Mouse (Mus musculus) frontal cortex, postnatal 25 days (tissue): ENCODE data around the gene Ap5s1.
"Not testable (repeated sequence)": the region's sequence is repeated elsewhere in the genome, so short reads cannot be mapped to it uniquely, and the experiment has no call there.

Source experiments
- DNase-seq, 2 experiments: peaks; one replicate each; pipeline ENCODE4 v3.0.0; 2022; ENCODE audit warnings: low spot score in 2 of 2

The Ap5s1 gene

DNA sequence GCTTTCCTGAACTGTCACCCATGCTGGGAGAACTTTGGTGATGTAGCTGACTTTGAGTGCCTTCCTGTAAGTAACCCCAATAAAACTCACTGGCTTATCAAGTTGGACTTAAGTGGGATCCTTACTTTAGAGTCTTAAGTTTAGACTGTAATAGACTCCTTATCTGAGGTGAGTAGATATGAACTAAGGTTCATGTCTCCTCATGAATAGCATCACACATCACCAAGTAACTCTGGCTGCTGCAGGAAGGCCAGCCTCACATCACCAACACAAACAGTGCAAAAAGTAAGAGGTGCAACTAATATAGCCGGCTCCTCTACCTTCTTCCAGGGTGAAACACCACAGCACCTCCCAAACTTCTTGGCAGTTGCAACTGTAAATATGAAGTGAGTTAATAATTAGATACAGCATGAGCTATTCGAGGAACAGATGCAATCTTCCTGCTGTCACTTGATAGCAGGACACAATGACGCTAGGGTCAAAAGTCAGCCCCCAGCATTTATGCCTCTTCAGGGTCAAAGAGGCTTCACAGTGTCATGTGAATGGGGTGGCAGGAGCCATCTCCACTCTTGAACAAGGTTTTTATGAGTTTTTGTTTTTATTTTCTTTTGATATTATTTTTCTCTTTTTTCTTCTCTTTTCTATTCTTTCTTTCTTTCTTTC, 15.1 kb downstream of the Ap5s1 start:
- no peak for DNase-seq

DNA sequence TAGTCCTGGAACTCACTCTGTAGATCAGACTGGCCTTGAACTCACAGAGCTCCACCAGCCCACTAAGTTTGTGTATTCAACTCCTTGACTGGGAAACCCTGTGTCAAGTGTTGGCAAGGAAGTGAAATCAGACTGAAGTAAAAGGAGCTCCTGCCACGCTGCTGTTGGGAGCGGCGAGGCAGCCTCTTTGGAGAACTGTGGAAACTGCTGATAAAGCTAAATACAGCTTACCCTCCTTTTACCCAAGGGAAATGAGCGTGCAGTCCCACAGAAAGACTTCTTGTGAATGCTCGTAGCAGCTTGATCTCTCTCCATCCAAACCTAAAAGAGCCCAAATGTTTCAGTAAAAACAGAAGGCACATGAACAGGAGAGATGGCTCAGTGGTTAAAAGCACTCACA, 15.7 kb downstream of the Ap5s1 start:
- DNase-seq = no peak

DNA sequence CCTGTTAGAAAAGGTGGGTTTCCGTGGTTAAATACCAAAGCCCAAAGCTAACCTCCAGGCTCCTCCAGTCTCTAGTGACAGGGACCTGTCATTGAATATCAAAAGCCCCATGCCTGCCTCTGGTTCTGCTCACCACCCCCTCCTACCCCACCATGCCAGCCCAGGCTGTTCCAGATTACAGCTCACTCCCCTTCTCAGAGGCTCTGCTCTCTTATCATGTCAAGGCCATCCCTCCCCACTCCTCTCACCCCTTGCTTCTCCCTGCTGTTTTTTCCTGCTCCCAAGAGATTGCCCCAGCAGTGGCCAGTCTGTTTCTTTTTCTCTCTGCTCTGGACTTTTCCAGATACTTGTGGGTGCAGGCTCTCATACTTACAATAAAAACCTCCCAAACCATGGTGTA, 16.7 kb downstream of the Ap5s1 start:
- DNase-seq = no peak

DNA sequence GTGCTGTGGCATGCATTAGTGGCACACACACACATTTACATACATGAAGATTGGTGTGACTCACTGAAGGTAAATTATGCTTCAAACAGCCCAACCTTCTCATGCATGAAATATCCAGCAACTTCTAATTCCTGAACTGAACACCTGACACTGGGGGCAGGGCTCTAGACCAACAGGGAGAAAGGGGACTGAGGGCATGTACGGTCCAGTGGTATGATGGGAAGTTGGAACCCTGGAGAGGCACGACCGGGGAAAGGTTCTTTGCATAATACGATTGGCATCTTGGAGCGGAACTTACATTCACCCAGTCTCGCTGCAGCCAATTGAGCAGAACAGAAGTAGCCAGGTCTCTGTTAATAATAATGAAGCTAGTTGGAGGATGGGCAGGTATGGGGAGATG, 18.3 kb downstream of the Ap5s1 start:
- DNase-seq = no peak

DNA sequence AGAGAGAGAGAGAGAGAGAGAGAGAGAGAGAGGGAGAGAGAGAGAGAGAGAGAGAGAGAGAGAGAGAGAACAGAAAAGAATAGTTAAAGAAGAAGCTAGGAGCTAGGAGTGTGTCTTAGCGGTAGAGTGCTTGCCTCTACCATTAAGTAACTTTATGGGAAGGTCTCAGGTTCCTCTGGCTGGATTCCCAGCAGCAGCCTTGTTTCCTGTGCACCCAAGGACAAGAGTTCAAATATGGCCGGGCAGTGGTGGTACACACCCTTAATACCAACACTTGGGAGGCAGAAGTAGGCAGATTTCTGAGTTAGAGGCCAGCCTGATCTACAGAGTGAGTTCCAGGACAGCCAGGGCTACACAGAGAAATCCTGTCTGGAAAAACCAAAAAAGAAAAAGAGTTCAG, 19.8 kb downstream of the Ap5s1 start:
- DNase-seq = not testable (repeated sequence)

DNA sequence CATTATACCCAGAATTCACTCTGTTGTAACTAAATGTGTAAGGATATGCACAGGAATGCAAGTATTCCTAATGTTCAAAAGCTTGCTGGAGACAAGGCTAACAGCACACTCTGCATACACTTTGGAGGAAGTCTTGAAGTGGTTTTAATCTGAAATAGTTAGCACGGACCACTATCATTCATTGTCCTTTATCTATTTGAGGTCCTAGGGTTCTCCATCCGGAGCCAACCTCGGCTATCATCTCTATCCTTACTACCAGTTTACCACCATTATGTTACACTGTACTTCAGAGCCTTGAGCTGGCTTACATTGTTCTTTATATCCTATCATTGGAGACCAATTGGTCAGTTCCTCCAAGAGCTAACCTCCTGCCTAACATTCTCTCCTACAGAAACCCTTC, 20.4 kb downstream of the Ap5s1 start:
- DNase-seq = no peak

DNA sequence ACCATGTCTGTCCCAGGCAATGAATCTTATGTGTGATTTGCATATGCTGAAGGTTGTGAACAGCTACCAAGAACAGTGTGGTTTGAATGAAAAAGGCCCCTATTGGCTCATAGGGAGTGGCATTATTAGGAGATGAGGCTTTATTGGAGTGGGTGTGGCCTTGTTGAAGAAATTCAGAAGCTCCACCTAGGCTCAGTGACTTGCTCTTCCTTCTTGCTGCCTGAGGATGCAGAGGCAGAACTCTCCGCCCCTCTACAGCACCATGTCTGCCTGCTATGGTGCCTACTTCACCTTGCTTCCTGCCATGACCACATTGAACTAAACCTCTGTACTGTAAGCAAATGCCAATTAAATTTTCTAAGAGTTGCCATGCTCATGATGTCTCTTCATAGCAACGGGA, 25.7 kb downstream of the Ap5s1 start:
- DNase-seq = no peak

DNA sequence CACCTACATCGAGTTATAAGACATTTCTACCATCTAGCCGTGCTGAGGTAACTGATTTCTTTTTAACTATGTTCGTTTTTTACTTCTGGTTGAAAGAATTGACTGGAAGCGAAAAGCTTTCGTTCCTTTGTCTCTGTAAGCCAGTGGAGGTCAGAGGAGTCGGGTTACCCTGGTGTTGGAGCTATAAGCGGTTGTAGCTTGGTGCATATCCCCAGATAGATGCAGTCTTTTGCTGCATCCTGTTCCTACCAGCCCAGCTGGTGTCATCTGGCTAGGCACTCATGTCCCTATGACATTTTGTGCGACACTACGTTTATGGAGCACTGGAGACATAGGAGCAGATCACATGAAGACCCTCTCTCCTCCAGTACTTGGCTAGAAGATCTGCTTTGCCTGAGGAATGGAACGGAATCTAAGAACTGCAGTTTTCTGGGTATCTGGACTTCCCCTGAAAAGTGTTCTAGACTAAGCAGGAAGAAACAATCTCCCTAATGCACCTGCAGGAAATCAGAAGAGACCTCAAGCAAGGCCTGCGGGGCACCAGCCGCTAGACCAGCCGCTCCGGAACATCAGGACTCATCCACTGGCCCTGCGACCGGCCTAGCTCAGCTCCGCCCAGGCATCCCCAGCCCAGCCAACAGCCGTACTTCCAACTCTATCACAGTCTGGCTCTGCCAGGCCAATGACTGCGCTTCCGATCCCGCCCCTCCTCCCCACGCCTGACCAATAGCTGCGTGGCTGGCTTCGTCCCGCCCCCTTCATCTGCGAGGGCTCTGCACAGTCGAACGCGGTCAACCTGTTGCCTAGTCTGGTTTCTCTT, 26.6 kb downstream of the Ap5s1 start, which contains the start of gene Mavs:
TSS of gene Mavs (plus strand) at position 757 of the 820 bp plus-strand sequence.
- peak; percentile 74 to 82 for DNase-seq

DNA sequence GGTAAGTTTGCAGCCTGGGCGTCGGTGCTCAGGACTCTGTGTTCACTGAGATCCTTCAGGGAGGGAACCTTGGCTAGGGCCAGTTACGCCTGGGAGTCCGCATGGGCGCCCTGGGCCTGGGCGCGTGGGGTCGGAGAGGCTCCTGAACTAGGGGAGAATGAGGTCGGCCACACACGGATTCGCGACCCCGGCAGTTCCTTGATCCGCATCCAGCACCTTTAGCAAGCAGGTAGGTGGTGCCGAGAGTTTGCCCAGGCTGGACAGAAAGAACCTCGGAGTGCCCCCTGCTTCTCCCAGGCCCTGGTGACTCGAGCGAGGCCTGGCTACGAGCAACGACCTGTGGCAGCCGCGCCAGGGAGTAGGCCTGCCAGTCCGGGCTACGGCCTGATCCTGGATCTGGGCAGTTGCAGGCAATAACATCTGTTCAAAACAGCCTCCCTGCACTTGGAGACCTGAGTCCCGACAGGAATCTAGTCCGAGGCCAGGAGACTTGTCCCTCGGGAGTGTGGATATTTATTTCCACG, 27.3 kb downstream of the Ap5s1 start:
- DNase-seq = no peak

DNA sequence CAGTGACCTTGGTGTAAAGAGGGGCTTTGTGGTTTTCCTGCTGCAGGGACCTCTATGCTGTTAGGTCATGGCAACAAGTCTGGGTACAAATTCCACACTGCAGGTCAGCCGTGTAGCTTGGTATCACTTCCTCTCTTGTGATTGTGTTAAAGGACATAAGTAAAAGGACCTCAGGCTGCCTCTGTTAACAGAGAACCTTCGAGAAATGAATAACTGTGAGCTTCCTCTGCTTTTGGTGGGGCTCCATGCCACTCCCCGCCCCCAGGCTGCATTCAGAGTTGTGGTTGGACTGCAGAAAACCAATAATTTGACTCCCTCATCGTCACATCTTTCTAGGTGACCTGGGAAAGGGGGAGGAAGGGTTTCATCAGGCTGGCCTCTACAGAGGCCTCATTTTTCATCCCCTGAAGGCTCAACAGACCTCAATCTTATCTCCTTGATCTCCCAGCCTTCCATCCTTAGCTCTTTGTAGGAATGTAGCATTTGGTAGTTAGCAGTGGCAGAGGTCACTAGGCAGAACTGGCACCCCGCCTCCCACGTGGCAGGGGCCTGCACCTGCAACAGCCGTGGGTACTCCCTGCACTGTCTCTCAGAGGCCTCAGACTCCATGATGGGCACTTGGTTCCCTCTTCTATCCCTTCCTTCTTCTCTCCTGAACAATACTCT, 28.2 kb downstream of the Ap5s1 start:
- DNase-seq = no peak

DNA sequence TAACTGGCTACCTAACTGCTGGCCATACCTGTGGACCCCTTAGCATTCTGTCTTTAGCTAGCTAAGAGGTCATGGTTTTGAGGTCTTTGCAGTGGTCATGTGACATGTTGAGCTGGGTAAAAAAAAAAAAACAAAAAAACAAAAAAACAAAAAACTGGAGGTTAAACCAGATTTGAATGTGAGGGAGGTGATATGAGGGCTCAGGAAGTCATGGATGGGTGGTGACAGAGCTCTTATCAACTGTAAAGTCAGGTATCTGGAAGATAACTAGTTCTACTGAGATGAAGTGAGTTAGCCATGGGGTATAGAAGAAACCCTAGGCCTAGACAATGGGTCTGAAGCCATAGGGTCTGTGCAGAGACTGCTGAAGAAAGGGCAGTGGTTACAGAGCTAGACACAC, 35.3 kb downstream of the Ap5s1 start:
- no peak for DNase-seq

DNA sequence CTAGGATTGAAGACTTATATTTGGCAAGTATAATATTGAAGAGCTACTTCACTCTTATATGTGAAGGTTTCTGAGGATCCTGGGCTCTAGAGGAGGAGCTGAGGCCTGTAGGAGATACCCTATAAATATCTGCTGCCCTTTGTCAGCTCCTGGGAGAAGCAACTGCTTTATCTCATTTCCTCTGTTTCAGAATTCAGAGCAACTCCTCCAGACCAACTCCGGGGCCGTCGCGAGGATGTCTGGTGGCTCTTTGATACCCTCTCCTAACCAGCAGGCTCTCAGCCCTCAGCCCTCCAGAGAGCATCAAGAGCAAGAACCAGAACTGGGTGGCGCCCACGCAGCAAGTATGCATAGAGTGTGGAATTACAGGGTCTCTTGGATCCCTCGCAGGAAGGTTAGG, 36.1 kb downstream of the Ap5s1 start:
- no peak for DNase-seq

DNA sequence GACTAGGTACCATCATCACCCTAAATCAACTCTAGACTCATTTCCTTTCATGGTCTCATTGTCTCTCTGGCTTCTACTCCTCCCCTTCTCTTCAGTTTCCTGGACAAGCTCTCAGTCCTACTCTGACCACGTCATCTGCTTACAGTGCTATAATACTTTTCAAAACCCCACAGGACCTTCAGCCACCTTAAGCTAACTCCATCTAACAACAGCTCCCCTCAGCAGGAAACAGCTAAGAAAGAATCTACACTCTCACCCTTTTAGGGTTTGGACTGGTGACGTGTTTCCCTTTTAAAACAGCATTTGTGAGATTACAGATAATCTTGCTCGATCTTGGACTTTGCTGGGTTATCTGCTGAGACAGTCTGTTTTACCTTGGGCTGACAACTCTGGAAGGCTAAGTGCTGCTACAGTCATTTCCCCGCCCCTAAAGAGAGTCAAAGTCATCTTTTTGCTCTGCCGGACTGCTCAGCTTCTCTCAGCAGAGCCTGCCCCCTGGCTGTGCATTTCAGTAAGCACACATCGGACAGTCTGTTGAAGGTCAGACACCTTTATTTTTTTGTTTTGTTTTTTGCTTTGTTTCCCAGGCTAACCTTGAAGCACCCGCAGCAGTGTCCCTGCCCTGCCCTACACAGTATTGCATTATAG, 46.9 kb downstream of the Ap5s1 start:
- no peak for DNase-seq

DNA sequence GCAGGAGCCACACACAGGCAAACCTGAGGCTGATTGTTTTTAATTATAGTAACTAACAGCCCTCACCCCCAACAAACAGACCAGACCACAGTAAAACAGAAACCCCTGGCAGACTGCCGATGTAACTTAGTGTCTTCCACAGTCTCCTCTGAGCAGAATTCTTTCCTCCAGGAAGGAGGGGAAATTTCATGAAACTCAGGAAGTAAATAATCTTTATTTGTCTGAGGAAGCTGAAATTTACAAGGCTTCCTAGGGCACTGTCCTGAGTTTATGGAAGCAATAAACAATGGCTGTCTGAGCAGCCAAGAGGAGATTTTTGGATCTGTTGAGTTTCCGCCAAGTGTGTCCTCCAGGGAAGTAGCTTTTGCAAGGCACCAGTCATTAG, 47.4 kb downstream of the Ap5s1 start:
- DNase-seq = no peak

DNA sequence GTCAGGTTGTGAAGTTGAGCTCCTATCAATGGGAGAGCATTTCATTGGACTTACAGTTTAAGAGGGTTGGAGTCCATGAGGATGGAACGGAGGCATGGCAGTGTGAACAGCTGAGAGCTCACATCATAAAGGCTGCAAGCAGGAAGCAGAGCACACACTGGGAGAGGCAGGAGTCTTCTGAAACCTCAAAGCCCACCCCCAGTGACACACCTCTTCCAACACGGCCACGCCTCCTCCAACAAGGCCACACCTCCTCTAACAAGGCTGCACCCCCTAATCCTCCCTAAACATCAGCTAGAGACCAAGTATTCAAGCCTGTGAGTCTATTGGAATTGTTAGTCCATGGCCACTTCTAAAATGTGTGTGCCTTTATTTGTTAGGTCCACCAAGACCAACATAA, 48.9 kb downstream of the Ap5s1 start:
- no peak for DNase-seq

DNA sequence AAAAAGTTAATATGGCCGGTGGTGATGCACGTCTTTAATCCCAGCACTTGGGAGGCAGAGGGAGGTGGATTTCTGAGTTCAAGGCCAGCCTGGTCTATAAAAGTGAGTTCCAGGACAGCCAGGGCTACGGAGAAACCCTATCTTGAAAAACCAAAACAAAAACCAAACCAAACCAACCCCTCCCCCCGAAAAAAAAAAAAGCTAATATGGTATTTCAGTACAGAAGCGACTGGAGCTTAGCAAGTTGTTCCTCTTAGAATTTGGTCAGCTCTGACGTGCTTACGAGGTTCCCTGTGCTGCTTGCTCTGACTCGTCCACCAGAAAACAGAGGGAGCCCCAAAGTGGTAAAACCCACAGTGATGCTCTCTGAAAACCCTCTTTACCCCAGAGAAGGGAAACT, 51.8 kb downstream of the Ap5s1 start:
- no peak for DNase-seq

DNA sequence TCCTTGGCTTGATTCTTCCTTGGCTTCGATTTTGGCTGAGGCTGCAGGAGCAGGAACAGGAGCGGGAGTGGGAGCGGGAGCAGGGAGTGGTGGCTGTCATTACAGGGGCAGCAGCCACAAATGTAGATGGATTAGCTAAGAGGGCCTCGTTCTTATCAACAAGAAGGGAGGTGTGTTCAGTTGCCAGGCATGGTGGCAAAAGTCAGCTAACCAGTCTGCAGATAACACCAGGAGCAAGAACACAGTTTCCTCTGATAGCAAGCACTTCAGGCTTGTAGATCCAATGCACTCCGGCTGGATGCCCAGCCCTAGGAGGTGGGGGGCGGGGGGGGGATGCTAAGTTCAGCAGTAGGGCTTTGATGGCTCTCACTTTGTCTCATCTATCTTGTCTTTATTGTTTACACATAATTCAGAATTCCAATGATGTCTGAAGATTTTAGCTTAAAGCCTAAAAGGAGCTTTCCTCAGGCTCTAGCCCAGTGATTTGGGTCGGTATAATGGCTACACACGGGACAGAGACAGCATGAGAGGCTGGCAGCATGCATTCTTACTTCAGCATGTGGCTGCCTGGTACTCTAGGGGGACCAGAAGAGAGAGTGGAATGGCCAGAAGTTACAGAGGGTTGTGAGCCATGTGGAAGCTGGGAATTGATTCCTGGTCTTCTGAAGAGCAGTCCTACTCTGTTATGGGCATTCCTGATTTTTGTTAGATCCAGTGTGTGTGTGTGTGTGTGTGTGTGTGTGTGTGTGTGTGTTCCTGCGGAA, 53.8 kb downstream of the Ap5s1 start:
- no peak for DNase-seq

DNA sequence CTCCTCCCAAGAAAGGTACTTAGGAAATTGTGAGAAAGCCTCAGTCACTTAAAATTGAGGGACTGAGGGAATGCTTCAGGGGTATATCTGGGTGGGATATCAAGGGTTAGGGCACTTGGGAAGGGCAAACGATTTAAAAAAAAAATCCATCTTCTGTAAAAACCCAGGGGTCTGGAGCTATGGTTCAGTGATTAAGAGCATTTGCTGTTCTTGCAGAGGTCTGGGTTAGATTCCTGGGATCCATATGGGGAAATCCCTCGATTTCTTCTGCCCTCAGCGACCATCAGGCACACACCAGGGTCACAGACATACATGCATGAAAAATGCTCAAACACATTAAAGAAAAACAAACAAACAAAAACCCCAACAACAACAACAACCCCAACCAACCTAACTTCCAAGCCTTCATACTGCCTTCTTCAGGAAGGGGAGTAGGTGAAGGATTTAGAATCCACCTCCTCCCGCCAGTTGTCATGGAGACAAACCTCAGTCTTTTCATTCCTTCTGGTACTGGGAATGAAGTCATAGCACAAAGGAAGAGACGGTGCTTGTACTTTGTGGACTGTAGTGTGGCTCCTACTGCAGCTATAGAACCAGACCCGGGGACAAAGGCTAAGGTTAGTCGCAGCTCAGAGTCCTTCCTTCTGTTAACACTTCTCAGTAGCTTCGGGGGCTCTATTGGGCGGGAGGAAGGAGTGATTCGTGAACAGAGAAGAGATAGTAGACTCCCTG, 54.8 kb downstream of the Ap5s1 start:
- DNase-seq = no peak

DNA sequence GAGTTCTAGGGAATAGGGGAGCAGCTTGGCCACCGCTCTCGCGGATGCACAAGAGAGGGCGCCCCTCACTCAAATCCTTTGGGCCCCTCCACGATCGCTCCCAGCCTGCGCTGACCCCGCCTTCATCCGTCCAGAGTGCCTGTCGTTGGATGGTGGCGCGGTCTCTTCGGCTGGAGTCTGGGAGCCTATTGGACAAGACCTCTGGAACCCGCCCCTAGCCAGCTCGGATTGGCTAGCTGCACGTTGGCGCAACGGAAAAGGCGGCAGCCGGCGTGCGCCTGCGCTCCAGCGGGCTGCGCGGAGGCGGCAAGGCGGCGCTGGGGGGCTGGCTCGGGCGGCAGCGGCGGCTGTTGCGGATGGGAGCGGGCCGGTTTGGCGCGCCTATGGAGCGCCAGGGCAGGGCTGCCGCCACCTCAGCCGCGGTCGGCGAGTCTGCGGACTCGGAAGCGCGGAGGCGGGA, 55.4 kb downstream of the Ap5s1 start, which contains the start of gene Pank2:
TSS of gene Pank2 (plus strand) at position 283 of the 460 bp plus-strand sequence.
- DNase-seq = peak; percentile 96 to 97
